Mouse (Mus musculus): Measurements from ENCODE around the gene Cggbp1.

The Cggbp1 gene

GRCm38 (mm10) chr16:64873416-64874305 lies 21.9 kb downstream of the Cggbp1 start:
- peak; percentile 89 for DNase-seq (ENCODE audit: low read depth, low spot score)

GRCm38 (mm10) chr16:64875384-64875783 lies 23.6 kb downstream of the Cggbp1 start:
- DNase-seq (ENCODE audit: low read depth, low spot score): no peak

- no peak for DNase-seq (ENCODE audit: low read depth, low spot score)
Measured at GRCm38 (mm10) chr16:64875822-64876221, 24.0 kb downstream of the Cggbp1 start.

- no peak for DNase-seq (ENCODE audit: low read depth, low spot score)
Measured at GRCm38 (mm10) chr16:64876631-64877265, 25.0 kb downstream of the Cggbp1 start.

GRCm38 (mm10) chr16:64877314-64877713 lies 25.5 kb downstream of the Cggbp1 start:
- no peak for DNase-seq (ENCODE audit: low read depth, low spot score)

GRCm38 (mm10) chr16:64878611-64879132 lies 26.9 kb downstream of the Cggbp1 start:
- peak; percentile 26 for DNase-seq (ENCODE audit: low read depth, low spot score)

GRCm38 (mm10) chr16:64879735-64880134 lies 27.9 kb downstream of the Cggbp1 start:
- DNase-seq (ENCODE audit: low read depth, low spot score): no peak

GRCm38 (mm10) chr16:64880986-64881385 lies 29.2 kb downstream of the Cggbp1 start:
- DNase-seq (ENCODE audit: low read depth, low spot score): no peak

GRCm38 (mm10) chr16:64881442-64881841 lies 29.6 kb downstream of the Cggbp1 start:
- peak; percentile 22 for DNase-seq (ENCODE audit: low read depth, low spot score)

GRCm38 (mm10) chr16:64883896-64884295 lies 32.1 kb downstream of the Cggbp1 start:
- no peak for DNase-seq (ENCODE audit: low read depth, low spot score)

- DNase-seq (ENCODE audit: low read depth, low spot score): no peak
Measured at GRCm38 (mm10) chr16:64884420-64884838, 32.6 kb downstream of the Cggbp1 start.

GRCm38 (mm10) chr16:64885142-64885541 lies 33.3 kb downstream of the Cggbp1 start:
- no peak for DNase-seq (ENCODE audit: low read depth, low spot score)

GRCm38 (mm10) chr16:64885547-64885946 lies 33.8 kb downstream of the Cggbp1 start:
- DNase-seq (ENCODE audit: low read depth, low spot score): no peak

- no peak for DNase-seq (ENCODE audit: low read depth, low spot score)
Measured at GRCm38 (mm10) chr16:64889496-64889895, 37.7 kb downstream of the Cggbp1 start.

- peak; percentile 79 for DNase-seq (ENCODE audit: low read depth, low spot score)
Measured at GRCm38 (mm10) chr16:64899084-64899483, 47.3 kb downstream of the Cggbp1 start.

- DNase-seq (ENCODE audit: low read depth, low spot score): peak; percentile 28
Measured at GRCm38 (mm10) chr16:64903328-64903727, 51.5 kb downstream of the Cggbp1 start.

GRCm38 (mm10) chr16:64907112-64907511 lies 55.3 kb downstream of the Cggbp1 start:
- peak; percentile 38 for DNase-seq (ENCODE audit: low read depth, low spot score)

- no peak for DNase-seq (ENCODE audit: low read depth, low spot score)
Measured at GRCm38 (mm10) chr16:64908747-64909146, 57.0 kb downstream of the Cggbp1 start.
